Mouse (Mus musculus): Measurements from ENCODE around the gene Trim24.

The Trim24 gene

GRCm38 (mm10) chr6:37871137-37871851, 683 bp downstream of the Trim24 start:
- DNase-seq, result peak; percentile 44

GRCm38 (mm10) chr6:37872861-37873260, 2.2 kb downstream of the Trim24 start:
- no peak for DNase-seq

GRCm38 (mm10) chr6:37873731-37874130, 3.1 kb downstream of the Trim24 start:
- DNase-seq, result no peak

GRCm38 (mm10) chr6:37878206-37878605, 7.6 kb downstream of the Trim24 start:
- no peak for DNase-seq

- no peak for DNase-seq
These were observed 10.0 kb downstream of the Trim24 start for GRCm38 (mm10) chr6:37880586-37880985.

GRCm38 (mm10) chr6:37893586-37893985, 23.0 kb downstream of the Trim24 start:
- DNase-seq, result no peak

GRCm38 (mm10) chr6:37895646-37896435, 25.2 kb downstream of the Trim24 start:
- no peak for DNase-seq

- DNase-seq, result no peak
These were observed 29.6 kb downstream of the Trim24 start for GRCm38 (mm10) chr6:37900221-37900620.

- no peak for DNase-seq
These were observed 31.2 kb downstream of the Trim24 start for GRCm38 (mm10) chr6:37901791-37902190.

- DNase-seq, result no peak
These were observed 33.2 kb downstream of the Trim24 start for GRCm38 (mm10) chr6:37903810-37904209.

- DNase-seq, result no peak
These were observed 42.9 kb downstream of the Trim24 start for GRCm38 (mm10) chr6:37913525-37913924.

GRCm38 (mm10) chr6:37925104-37925503, 54.5 kb downstream of the Trim24 start:
- no peak for DNase-seq

- DNase-seq, result no peak
These were observed 56.1 kb downstream of the Trim24 start for GRCm38 (mm10) chr6:37926751-37927150.

- DNase-seq, result no peak
These were observed 65.9 kb downstream of the Trim24 start for GRCm38 (mm10) chr6:37936498-37936897.

GRCm38 (mm10) chr6:37951306-37951705, 80.7 kb downstream of the Trim24 start:
- no peak for DNase-seq

- no peak for DNase-seq
These were observed 96.8 kb downstream of the Trim24 start for GRCm38 (mm10) chr6:37967386-37967785.

GRCm38 (mm10) chr6:38007459-38007858, 136.8 kb downstream of the Trim24 start:
- DNase-seq, result peak; percentile 41

GRCm38 (mm10) chr6:38012829-38013228, 142.2 kb downstream of the Trim24 start:
- DNase-seq, result no peak

Measured in cerebellum, adult 8-10 months (tissue).